Mouse (Mus musculus): ENCODE measurements at regions not wholly inside any gene's neighbourhood (a gene's known extent, or its start where the extent isn't known, plus 50 kb on each side); places are given as distances from the start of the nearest gene placed in this dataset.

DNA sequence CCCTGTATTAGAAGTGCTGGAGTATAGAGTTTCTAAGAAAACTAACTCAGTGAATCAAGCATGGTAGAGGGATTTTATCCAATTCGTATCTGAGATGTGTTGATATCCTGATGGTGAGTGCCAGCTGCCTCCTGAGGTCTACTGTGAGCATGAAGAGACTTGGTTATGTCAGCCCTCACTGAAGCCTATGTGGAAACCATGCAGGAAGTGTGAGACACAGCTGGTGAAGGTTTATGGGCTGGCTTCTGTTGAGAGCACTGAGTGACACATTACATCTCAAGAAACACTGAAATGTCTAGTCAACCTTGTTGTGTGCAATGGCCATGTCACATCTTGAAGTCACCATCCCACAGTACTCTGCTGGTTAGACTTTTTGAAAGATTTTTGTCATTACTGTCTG is 104.6 kb downstream of the Psmg1 start:
- no peak for DNase-seq (ENCODE audit: low spot score)

DNA sequence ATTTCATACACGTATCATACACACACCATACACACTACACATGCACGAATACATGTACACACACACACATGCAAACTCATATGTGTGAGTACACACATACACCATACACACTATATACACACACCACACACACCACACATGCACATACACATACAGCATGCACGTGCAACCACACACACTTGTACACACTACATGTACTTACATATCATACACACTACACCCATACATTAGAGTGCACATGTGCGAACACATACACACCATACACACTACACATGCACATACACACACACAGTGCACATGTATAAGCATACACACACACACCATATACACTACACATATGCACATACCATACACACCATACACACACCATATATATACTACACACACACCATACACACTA is 117.5 kb downstream of the Psmg1 start:
- DNase-seq (ENCODE audit: low spot score): no peak

DNA sequence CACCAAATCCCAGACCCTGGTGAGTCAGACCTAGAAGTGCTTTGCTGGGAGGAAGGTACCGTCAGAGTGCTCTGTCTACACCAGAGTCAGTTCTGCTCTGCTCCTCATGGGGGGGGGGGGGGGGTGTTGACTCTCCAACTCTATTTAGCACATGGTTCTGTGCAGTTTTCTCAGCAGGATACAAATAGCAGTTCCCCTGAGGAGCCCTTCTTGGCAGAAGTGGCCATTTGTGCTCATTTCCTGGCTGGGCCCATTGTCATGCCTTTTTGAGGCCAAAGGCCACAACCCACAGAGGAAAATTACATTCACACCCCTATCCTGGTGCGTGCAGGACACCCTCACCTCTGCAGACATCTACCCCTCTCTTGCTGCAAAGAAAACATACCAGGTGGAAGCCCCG is 118.3 kb downstream of the Psmg1 start:
- no peak for DNase-seq (ENCODE audit: low spot score)

DNA sequence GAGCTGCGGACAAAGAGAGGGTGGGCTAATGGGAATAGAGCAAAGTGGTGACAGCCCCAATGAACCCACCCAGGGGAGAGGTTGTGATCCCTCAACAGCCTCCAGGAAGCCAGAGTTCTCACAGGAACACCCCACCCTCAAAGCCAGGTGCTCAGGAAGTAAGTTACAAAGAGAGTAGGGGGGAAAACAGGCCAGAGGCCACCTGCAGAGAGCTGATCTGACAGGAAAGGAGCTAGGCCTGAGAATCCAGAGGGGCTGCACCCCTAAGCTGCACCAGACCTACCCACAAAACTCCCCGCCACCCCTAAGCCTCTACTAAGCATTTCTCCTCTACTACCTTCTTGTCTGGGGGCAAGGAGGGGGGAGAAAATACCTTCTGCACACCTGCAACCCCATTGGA is 120.5 kb downstream of the Psmg1 start:
- no peak for DNase-seq (ENCODE audit: low spot score)

DNA sequence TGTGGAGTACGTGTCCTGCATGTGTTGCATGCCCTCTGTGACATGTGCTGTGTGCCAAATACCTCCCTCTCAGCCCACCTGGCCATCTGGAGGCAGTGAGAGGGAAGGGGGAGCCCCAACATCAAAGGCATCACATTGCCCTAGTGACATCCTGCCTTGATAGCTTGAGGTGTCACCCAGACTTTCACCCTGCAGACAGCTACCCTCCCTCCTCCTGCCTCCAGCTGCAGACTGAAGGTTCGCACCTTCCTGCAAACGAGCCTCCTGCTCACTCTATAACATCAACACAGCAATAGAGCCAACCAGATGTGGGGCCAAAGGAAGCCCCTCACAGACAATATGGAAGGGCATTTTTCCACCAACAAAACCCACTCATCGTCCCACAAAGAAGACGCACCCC is 121.3 kb downstream of the Psmg1 start:
- DNase-seq (ENCODE audit: low spot score): no peak

DNA sequence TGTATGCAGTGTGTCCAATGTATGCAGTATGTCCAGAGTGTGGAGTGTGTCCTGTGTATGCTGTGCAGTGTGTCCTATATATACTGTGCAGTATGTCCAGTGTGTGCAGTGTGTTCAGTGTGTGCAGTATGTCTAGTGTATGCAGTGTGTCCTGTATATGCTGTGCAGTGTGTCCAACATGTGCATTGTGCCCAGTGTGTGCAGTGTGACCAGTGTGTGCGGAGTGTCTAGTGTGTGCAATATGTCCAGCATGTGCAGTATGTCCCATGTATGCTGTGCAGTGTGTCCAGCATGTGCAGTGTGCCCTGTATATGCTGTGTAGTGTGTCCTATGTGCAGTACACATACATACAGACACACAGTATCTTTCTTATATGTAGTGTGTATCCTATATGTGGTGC is 121.9 kb downstream of the Psmg1 start:
- DNase-seq (ENCODE audit: low spot score): no peak

DNA sequence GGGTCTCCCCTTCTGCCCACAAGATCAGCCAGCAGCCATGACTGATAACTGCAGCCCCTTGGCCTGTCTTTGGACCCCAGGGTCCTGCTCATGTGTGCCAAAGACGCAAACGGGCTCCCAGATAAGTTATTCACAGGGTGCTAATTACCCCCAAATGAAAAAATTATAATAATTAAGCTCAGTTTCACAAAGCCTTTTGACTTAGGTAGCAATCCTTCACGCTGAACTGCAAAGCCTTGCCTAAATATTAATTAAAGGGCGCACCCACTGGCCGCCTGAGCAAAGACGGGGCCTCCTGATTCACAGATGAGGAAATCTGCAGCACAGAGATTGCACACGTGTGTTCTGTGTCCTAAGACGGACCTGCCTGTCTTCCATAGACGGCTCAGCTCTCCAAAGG is 123.2 kb downstream of the Psmg1 start:
- DNase-seq (ENCODE audit: low spot score): no peak

DNA sequence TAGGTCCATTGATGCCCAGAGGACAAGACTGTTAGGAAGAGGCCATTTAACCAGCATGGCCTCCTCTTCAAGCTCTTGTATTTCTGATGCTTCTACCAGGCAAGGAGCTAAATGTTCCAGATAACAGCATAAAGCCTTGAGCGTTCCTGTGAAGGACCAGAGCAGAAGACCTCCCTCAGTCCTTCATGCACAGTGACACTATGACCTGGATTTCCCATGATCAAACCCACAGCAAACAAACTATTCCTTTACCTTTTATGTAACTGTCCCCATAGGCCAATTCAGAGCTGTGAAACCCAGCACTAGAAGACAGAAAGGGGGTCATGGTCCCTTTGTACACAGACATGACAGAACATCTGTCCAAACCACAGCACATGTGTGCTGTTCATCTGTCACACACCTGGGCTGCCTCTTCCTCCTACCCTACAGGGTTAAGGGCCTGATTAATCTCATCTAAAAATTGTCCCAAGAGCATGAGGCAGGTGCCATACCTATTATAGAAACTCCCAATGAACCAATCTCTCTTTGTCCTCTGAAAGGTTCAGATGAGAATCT is 123.8 kb downstream of the Psmg1 start:
- DNase-seq (ENCODE audit: low spot score): no peak

DNA sequence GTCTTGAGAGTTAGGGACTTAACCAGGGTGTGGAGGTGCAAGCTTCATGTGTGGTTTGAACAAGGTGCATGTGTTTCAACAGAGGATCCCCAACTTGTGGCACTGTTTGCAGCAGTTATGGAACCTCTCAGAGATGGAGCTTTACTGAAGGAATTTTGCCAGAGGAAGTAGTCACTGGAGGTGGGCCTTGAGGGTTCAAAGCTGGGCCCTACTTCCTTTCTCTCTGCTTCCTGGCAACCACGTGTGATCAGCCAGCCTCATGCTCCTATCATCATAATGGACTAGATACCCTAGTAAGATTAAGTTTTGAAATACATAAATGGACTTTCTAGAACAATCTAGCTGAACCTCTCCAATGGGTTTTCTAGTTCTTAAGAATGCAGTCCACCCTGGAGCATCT is 125.2 kb downstream of the Psmg1 start:
- no peak for DNase-seq (ENCODE audit: low spot score)

DNA sequence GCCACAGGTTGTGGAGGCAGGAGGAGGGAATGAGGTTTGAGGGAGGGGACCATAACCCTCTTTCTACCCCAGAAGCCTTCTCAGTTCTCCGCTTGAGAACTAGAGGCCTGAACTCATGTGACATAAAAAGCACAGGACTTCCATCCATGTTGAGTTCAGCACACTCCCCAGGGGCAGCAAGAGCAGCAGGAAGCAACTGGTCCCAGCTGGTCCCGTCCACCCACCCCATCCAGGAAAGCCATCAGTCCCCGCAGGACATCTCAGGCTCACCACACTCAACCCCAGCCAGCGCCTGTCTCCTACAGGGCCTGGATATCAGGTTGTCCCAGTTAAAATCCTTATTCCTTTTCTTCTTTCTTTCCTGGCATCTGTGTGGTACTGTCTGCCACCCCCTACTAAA is 126.1 kb downstream of the Psmg1 start:
- DNase-seq (ENCODE audit: low spot score): no peak

DNA sequence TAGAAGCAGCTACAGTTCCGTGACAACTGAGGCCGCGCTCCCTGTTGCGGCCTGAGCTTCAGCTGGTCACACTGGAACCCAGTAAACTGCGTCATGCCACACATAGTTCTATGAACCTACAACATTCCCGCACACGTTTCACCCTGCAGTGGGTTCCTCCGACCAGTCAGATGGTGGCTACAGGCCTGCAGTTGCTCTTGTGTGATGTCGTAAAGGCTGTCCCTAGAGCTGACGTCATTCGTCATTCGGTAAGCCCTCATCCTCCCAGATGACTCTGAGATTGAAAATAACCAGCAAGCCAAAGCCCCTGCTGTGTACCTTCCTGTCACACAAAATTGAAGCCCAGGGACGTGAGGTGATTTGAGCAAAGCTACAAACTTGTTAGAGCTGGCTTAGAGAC is 126.7 kb downstream of the Psmg1 start:
- DNase-seq (ENCODE audit: low spot score): no peak

DNA sequence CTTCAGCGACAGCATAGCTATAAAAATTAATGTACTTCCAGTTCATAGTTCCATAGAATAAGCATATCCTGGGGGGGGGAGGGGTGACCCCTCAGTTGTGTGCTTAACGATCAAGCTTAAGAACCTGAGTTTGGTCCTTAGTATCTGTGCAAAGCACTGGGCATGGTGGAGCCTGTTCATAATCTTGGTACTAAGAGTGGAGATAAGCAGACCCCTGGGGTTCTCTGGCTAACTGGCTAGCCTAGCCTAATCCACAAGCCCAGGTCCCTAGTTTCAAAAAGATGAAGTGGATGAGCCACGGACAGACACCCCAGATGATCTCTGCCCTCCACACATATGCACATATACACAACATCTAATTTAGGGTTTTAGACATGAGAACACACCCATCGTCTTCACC is 127.2 kb downstream of the Psmg1 start:
- no peak for DNase-seq (ENCODE audit: low spot score)

DNA sequence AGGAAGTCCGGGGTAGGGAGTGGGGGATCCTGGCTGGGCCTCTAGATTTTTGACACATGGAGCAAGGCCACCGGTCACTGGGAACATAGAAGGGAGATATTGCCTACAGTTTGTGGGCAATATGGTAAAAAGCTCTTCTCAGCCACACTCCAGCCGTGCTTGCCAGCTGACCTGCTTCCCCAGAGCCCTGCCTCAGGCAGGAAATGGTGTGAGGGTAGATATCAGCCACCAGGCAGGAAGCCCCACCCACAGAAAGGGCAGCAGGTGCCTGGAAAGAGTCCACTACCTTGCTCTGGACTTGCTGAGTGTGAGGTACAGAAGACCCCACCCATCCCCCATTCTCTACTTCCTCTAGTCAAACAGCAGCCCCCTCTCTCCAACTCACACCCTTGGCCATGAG is 128.1 kb downstream of the Psmg1 start:
- DNase-seq (ENCODE audit: low spot score): no peak

DNA sequence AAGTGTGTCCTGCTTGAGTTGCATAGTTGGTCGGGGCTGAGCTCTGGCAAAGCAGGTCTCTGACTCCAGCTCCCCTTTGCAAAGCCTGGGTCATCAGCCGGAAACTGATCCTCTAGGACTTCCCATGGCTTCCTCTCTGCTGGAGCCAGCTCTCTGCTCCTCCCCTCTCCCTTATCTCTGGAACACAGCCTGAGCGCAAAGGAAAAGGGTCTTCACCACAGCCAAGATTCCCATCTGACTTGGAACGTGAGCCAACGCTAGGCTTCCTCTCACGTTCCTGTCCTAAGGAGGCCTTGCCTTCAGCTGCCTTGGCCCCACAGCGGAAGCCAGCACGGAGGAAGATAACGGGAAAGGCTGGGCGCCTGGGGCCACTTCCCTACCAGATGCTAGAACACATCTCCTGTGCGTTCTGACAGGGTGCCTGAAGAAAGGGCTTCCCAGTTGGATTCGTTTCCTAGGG is 129.5 kb downstream of the Psmg1 start:
- DNase-seq (ENCODE audit: low spot score): no peak

DNA sequence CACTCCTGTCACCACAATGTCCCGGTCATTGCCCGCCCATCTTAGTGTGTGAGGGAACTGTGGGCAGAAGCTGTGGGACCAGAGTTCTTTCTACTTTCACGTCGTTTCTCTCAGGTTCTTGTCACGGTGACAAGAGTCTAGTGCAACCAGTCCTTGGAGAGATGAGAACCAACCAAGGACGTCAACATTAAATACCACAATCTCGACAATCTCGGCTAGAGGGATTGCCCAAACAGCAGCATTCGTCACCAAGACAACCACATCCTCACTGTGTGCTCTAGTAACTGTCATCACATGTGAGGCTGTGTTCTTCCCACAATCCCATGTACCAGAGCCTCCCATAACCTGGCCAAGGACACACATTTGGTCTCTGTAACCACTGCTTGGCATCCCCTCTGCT is 129.9 kb downstream of the Psmg1 start:
- DNase-seq (ENCODE audit: low spot score): no peak

DNA sequence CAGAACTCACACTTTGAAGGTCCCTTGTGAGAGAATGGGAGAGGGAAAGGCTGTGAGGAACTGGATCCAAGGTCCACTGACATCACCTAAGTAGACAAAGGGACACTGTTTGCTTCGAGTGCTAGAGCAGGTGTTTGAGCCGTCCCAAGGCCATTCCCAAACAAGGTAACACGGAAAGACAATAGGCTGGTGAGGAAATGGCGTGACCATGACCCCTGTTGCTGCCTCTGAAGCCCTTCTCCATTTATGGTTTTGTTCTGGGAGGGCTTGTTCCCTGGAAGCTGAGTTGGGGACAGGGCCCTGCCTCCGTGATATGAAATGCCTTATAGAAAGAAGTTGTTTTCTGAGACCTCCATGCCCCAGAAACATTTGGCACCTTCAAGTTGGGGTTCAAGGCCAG is 130.6 kb downstream of the Psmg1 start:
- DNase-seq (ENCODE audit: low spot score): no peak

DNA sequence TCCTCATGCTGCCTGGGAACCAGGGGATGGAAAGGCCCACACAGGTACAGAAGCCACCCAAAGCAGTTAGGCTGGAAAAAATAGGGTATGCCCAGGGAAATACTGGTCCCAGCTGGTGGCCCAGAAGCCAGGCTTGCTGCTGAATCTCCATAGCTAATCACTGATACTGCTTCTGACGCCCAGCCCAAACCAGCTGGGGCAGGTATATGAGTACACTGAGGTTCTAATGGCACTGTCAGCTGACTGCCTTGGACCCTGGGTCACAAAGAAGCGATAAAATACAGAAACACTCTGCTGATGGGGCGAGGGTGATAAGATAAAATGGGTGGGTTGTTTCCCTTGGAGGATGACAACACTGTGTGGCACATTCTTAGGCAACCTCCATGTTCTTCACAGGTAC is 133.4 kb downstream of the Psmg1 start:
- DNase-seq (ENCODE audit: low spot score): no peak

DNA sequence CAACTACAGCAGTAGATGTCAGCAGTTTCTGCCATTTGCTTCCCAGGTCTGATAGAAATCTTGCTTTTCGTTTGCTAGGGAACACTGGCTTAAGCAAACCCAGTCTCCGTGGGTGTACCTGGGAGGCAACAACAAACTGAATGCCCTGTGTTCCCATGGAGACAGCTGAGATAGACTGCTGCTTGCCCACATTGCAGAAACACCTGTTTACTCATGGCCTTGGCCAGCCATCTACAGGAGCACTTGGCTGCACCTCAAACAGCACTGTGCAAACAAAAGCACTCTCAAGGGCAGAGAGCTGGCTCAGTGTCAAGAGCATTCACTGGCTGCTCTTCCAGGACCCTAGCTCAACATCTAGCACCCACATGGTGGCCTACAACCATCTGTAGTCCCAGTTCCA is 135.5 kb downstream of the Psmg1 start:
- no peak for DNase-seq (ENCODE audit: low spot score)

DNA sequence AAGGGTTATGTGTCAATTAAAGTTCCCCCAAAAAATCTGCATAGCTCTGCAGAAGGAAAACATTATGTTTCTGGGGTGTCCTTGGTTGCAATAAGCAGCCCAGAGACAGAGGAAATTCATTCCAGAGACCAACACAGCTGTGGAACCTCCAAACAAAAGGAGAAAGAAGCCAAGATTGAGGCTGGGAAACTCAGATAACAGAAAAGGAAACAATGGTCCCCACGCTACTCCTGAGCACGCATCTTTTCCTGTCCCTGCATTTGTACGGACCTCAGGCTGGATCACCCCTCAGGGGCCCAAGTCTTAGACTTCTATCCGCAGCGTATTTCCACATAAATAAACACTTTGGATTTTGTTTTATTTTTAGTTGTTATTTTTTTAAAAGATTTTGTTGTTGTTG is 138.9 kb downstream of the Psmg1 start:
- DNase-seq (ENCODE audit: low spot score): no peak

DNA sequence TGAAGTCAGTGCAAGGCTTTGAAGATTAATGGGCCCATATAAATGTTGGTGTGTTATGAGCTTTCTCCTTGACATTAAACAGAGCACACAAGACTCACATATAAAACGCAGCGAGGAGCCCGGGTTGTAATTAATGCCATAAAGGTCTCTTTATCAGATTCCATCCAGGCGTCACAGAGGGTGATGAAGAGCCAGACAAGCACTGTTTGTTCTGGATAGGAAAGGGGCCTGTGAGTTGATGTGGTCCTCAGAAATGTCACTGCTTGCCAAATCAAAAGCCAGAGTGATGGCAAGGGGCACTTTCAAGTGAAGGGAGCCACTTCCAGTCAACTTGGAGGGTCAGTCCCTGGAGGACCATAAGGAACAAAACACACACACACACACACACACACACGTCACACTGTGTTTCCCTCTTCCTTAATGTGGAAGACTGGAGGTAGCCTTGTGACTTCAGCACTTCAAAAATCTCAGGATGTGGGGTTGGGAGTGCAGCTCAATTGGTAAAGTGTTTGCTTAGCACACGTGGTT is 142.1 kb downstream of the Psmg1 start:
- no peak for DNase-seq (ENCODE audit: low spot score)

DNA sequence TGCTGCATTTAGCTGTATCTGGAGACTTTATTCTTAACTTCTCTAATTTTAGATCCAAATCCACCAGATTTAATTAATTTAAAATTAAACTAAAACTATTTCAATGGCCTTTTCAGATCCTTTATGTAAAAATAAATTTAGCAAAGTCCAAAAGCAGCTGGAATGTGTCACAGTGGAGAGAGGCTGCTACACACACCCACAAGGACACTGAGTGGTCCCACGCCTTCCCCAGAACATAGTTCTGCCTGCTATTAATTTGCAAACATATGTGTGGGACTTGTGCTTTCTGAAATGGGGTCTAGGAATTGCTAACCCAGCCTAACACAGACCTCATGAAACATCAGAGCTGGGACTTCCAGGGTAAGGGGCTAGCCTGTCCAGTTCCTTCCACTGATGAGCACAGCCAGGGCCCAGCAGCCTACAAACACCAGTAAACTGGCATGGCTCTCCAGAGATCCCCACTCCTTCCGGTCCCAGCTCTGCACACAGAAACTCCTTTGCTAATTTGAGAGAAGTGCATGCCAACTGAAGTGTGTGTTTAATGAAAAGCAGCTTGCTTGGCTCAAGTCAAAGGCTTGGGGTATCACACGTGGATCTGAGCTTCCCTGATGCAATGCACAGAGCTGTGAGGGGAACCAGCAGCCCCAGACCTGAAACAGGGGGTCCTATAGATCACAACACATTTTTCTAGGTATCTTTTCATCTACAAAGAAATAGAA is 142.8 kb downstream of the Psmg1 start:
- no peak for DNase-seq (ENCODE audit: low spot score)

DNA sequence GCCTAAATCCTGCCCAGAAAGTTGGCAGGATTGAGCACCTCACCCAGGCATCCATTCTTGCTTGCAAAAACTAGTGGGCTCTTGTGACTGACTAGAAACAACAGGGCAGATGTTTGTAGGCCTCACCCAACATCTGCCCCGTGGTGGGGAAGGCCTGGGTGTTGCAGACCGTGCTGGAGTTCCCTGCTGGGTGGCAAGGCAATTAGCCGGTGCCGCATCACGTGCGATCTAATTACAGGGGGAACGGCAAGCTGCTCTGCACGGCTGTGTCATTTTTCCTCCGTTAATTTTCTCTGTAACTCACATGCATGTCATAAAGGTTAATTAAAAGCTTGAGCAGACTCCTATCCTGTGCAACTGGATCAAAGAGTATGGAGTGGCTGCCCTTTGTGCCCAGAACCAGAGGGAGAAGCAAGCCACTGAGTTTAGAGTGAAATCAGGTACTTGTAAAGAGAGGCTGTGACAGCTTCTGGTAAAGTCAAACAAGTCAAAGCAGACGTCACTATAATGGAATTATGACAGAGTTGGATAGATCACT is 143.5 kb downstream of the Ets2 start:
- DNase-seq (ENCODE audit: low spot score): no peak

DNA sequence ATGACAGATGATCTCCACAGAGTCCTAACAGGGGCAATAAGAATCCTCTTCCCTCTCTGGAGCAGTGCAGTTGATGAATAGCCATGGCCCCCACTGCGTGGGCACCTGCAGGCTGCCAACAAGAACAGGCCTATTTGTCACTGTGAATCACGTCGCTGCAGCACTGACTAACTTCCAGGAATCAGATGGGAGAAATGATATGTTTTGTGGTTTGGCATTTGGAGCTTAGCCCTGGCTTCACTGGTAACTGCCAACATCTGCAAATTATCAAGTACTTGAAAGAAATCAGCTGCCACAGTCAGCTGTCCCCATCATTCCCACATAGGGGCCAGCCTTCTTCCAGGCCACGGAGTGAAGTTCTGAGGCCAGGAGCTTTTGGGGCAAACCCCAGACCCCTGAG is 142.8 kb downstream of the Ets2 start:
- DNase-seq (ENCODE audit: low spot score): no peak

DNA sequence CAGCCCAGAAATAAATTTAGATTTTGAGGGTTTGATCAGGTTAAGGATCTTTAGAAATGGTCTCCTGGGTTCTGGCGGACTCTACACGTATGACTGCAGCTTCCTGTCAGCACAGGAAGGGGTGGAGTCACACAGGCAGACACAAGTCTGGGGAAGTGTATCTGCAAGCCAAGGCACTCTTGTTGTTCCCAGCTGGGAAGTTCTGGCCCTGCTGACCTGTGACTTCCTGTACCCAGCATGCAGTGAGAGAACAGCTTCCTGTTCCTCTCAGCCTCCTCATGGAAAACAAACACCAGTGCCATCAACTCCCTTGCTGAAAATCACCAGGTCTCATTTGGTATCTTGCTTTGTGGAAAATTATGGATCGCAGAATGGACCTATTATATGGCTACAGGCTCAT is 140.9 kb downstream of the Ets2 start:
- DNase-seq (ENCODE audit: low spot score): no peak
